Mouse (Mus musculus) central nervous system, embryonic 11.5 days (tissue): ENCODE results near the gene Ddi1. TPM values are rescaled to one million over a fixed set of nuclear protein-coding genes. Genes with fewer than 3 reads are reported as not detected.

Source experiments
- polyA plus RNA-seq: library from polyadenylated mRNA; depleted of rRNA; stranded (reverse); fragments of >200 nt; gene quantifications from 2 replicates; pipeline ENCODE4 v1.2.3, GENCODE M21; 2012; rRNA removed

Ddi1 gene
- 0.01 TPM in 1 of 2 replicates, not detected in the other for polyA plus RNA-seq

GRCm38 (mm10) chr9:6269796-6270280, at the start of gene Ddi1:
Ddi1 (minus strand) TSS chr9:6269846.

Other genes with a start within 250 kb of the Ddi1 start
- 1.3 and 2.7 TPM in 2 replicates for gene Pdgfd, start 101.3 kb downstream of the Ddi1 start, polyA plus RNA-seq